Mouse (Mus musculus): ENCODE results near the gene Tuba1c. TPM values are rescaled to one million over a fixed set of nuclear protein-coding genes. Genes with fewer than 3 reads are reported as not detected.

Tuba1c gene
- polyA plus RNA-seq (2016; fragmentation: Nextera tagmentation; extraction: Ambion mirVana) = 107 and 111 TPM in 2 replicates

DNA sequence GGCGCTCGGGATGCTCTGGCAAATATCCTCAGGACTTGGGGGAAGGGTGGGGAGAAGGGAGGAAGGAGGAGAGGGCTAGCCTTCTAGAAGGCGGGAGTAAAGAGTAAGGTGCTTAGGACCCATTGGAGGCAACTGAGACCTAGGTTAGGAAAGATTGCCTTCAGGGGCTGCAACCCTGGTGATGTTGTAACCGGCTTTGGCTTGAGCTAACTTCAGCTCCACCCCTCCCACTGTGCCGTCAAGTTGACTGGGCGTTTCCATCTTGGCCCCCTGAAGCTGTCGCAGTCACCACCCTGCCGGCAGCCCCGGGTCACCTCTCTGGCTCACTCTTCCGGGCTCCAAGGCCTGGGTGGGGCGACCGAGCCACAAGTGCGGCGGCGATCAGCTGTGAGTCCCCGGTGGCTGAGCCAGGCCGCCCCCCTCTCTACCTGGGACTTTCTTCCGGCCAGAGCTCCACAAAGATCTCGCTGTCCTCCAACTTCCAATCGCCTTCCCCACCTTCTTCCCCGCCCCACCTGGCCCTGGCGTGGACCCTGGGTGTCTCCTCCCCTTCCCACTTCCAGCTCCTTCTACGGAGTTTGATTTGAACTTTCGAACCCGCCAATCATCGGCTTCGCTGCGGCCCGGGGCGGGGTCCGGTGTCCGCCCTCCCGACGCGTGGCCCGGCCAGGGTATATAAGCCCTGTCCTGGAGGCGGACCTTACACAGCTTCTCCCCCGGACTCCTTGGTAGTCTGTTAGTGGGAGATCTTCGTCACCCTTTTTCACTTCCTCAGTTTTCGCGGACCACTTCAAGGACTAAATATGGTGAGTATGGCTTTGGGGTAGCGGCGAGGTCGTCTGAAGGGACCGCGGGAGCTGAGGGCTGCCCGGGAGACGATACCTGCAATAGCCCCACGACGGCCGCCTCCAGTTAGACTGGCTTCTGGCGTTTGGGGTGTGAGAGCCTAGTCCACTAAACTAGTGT is at the start of gene Tuba1c:
Tuba1c (plus strand) TSS at position 273 of the 966 bp plus-strand sequence.
- peak; percentile 85 for ATAC-seq (ENCODE audit: low FRiP score)
- under 1% methylated on average over 51 of the region's 52 CpGs for WGBS
- Histone ChIP-seq H3K27me3 (peaks cover 7% of the 10 kb centered on the region; the same call in 1 of the 2 replicates), H3K4me3 (replicated peaks) (peak within 1 kb of the TSS; percentile 52), H3K36me3 (replicated peaks) (peaks cover 5% of the 10 kb centered on the region), H3K9me3 (no peaks in the 10 kb centered on the region), H3K4me1 (peaks cover 43% of the 10 kb centered on the region), H3K4me2 (peak within 1 kb of the TSS; percentile 83), H3K27ac (peak within 1 kb of the TSS; percentile 61), H3K9ac (peak within 1 kb of the TSS; percentile 61)

DNA sequence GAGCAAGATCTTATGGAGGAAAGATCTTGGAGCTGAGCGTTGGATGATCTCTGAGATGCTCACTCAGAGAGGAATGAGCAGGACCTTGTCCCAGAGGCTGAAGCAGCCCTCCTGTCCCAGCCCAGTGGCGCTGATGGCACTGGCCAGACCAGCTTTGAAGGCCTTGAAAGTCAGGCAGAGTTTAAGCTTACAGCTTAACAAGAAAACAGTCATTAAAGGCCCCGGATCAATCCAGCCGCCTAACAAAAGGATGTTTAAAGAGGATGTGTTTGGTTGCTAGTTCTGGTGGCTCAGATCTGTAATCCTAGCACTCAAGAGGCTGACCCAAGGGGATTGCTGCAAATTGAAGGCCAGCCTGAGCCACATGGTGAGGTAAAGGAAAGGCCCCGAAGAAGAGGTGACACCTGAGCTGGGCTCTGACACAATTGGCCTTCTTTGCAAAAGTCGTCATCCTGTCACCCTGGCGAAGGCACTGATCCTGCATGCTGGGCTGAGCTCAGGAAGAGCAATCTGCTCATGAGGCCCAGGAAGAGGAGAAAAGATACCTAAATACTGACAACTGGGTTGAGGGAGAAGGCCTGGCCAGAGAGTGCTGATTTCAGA is 49.6 kb upstream of the Tuba1c start:
- ATAC-seq (ENCODE audit: low FRiP score) = no peak
- H3K27ac ChIP-seq = peak overlapping the region; percentile 48
- H3K27me3 ChIP-seq = no peaks in the 10 kb centered on the region
- H3K4me3 ChIP-seq (replicated peaks) = no peak overlapping the region
- H3K9ac ChIP-seq = no peak overlapping the region
- no peaks in the 10 kb centered on the region for H3K9me3 ChIP-seq
- 23% methylated on average over 7 of the region's 7 CpGs for WGBS
- H3K4me1 ChIP-seq = peaks cover 67% of the 10 kb centered on the region
- no peaks in the 10 kb centered on the region for H3K36me3 ChIP-seq (replicated peaks)
- no peak overlapping the region for H3K4me2 ChIP-seq

DNA sequence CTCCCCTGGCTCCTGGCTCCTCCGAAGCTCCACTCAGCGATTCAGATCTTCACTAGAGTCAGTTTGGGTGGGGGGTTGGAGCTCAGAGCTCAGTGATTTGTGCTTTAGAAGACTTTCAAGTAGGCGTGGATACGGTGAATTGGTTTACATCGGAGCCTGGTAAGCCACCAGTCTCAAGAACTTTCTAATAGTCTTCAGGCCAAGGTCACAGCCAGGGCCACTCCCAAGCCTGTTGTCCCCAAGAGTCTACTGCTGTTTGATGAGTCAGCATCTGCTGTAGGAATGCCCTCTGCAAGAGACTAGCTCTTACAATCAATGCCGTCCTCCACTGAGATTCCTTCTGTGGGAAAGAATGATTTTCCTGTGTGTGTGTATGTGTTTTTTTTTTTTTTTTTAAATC is 47.6 kb upstream of the Tuba1c start:
- ATAC-seq (ENCODE audit: low FRiP score) = no peak
- Histone ChIP-seq H3K36me3 (replicated peaks) (no peaks in the 10 kb centered on the region), H3K9ac (no peak overlapping the region), H3K4me2 (no peak overlapping the region), H3K4me3 (replicated peaks) (no peak overlapping the region), H3K27me3 (no peaks in the 10 kb centered on the region), H3K9me3 (no peaks in the 10 kb centered on the region), H3K4me1 (peaks cover 80% of the 10 kb centered on the region), H3K27ac (no peak overlapping the region)
- WGBS = 78% methylated on average over 6 of the region's 6 CpGs

DNA sequence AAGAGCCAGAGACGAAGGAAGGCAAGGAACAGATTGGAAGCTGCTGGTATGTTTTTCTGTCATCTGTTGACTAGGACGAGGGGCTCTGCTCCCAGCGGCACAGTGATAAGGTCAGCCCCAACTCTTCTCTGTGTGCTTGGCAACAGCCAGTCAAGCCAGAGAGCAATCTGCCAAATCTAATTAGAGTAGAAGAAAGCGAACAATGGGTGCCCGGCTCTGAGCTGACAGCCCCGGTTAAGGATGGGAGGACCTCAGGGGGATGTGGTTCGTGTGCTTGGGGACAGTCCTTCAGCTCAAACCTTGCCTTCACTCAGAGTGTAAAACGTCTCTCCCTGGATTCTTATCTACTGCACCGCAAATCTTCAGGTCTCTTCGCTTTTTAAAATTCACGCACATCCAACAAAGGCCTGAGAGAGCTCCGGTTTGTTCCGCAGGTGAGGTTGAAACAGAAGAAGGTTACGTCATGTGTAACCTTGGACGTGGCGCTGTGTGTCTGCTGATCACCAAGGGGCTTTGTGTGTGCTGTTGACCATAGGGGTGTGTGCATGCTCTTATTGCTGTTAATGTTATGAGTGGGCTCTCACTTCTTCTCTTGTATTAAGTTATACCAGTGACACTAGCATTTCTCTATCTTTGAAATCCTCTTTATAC is 46.1 kb upstream of the Tuba1c start:
- Histone ChIP-seq H3K27me3 (no peaks in the 10 kb centered on the region), H3K9me3 (no peaks in the 10 kb centered on the region), H3K27ac (peak overlapping the region; percentile 78), H3K4me2 (peak overlapping the region; percentile 63), H3K4me1 (peaks cover 80% of the 10 kb centered on the region), H3K4me3 (replicated peaks) (peak overlapping the region; percentile 27), H3K36me3 (replicated peaks) (no peaks in the 10 kb centered on the region), H3K9ac (peak overlapping the region; percentile 53)
- ATAC-seq (ENCODE audit: low FRiP score) = peak; percentile 55
- WGBS = 21% methylated on average over 16 of the region's 16 CpGs

DNA sequence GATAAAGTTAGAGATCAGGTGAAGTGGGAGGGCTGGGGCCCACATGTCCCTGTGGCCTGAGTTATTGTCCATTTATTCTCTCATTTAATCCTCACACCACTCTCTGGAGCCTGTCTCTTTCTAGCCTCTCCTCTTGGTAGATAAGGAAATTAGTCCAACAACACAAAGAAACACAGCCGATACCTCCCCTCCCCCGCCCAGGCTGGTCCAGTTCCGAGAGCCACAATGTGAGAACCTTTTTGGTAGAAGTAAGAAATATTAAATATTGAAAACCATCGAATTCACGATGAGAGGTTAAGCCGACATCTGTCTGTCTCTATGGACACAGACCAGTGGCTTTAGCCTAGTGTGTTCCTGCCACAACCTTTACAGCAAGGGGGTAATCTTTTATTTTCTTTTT is 45.0 kb upstream of the Tuba1c start:
- Histone ChIP-seq H3K9me3 (no peaks in the 10 kb centered on the region), H3K4me3 (replicated peaks) (peak overlapping the region; percentile 44), H3K4me2 (peak overlapping the region; percentile 63), H3K4me1 (peaks cover 85% of the 10 kb centered on the region), H3K27me3 (no peaks in the 10 kb centered on the region), H3K36me3 (replicated peaks) (no peaks in the 10 kb centered on the region), H3K9ac (peak overlapping the region; percentile 68), H3K27ac (peak overlapping the region; percentile 97)
- 39% methylated on average over 6 of the region's 6 CpGs for WGBS
- no peak for ATAC-seq (ENCODE audit: low FRiP score)

DNA sequence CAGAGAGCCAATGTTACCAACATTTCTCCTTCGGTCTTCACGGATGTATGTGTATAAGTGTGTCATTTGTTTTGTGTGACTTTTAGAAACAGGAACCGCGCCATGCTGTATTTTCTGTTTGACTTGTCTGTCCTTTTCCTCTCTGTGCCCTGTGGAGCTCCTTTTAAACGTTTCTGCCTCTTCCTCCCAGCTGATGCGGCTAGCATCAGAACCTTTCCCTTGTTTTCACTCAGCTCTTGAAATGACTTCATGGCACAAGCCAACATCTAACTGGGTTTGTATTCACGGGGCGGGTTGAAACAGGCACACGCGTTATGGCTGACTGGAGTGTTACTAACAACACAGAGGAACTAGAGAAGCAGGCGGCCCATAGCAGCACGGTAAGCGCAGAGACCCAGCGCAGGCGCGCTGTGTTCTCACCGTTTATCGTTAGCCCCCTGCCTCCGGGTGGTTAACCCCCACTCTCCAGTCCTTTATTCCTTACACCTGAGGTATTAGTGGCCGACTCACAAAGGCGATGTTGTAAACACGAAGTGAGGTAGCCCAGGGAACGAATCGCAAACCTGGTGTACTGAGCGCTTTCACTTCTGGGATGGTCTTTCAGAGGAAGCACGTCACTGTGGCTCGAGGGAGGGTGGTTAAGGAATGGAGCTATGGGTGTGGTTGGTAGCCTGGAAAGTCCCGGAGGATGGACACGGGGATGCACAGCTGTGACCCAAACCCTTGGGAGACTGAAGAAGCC is 44.3 kb upstream of the Tuba1c start:
- H3K36me3 ChIP-seq (replicated peaks) = no peaks in the 10 kb centered on the region
- peak overlapping the region; percentile 68 for H3K9ac ChIP-seq
- peak overlapping the region; percentile 63 for H3K4me2 ChIP-seq
- peak overlapping the region; percentile 44 for H3K4me3 ChIP-seq (replicated peaks)
- peak; percentile 50 for ATAC-seq (ENCODE audit: low FRiP score)
- H3K27me3 ChIP-seq = no peaks in the 10 kb centered on the region
- H3K9me3 ChIP-seq = no peaks in the 10 kb centered on the region
- H3K27ac ChIP-seq = peak overlapping the region; percentile 97
- 3% methylated on average over 29 of the region's 29 CpGs for WGBS
- H3K4me1 ChIP-seq = peaks cover 85% of the 10 kb centered on the region

DNA sequence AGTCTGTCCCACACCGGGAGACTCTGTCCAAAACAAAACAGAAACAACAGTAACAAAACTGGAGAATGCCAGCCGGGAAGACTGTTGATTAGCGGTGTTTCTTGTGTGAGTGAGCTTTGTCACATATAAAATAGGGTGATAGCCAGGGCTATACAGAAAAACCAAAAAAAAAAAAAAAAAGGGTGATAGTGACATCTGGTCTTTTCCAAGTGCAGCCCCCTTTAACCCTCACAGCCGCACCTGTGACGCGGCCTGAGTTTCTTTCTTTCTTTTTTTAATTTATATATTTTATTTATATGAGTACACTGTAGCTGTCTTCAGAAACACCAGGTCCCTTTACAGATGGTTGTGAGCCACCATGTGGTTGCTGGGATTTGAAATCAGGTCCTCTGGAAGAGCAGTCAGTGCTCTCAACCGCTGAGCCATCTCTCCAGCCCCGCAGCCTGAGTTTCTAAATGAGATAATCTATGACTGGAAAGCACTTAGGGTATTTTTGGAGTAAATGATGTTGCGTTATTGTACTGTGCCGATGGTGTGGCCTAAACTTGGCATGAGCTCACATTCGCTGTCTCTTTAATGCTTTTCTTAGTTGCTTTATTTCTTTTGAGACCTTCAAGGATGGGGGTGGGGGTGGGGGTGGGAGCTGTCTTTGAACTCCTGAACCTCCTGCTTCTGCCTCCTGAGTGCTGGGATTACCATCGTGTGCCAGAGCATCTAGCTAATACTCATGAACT is 43.5 kb upstream of the Tuba1c start:
- H3K9ac ChIP-seq = peak overlapping the region; percentile 68
- H3K4me1 ChIP-seq = peaks cover 92% of the 10 kb centered on the region
- no peaks in the 10 kb centered on the region for H3K27me3 ChIP-seq
- no peaks in the 10 kb centered on the region for H3K9me3 ChIP-seq
- H3K36me3 ChIP-seq (replicated peaks) = no peaks in the 10 kb centered on the region
- peak overlapping the region; percentile 44 for H3K4me3 ChIP-seq (replicated peaks)
- H3K4me2 ChIP-seq = peak overlapping the region; percentile 63
- peak overlapping the region; percentile 97 for H3K27ac ChIP-seq
- ATAC-seq (ENCODE audit: low FRiP score) = no peak
- 17% methylated on average over 12 of the region's 12 CpGs for WGBS

DNA sequence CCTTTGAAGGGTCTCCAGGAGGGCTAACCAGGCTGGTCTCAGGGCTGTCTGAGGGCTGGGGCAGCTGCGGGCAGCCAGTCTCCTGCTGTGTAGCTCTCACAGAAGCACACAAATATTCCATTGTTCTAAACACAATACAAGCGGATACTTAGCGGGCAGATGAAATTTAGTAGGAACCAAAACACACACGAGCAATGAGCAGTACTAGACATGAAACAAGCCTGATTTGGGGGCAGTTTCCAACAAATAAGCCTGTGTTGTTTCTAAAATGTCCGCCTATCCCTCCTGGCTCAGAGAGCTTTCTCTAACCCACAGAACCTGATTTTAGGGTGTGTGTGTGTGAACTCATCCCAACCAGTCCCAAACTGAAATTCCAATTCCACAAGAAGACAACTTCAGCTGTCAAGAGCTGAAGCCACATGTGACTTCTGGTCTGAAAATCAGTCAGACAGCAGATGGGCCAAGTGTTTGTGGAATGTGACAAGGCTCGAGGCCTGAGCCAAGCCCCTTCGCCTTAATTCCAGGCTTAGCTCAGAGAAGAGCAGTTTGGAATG is 42.5 kb upstream of the Tuba1c start:
- Histone ChIP-seq H3K4me1 (peaks cover 95% of the 10 kb centered on the region), H3K9me3 (no peaks in the 10 kb centered on the region), H3K27ac (peak overlapping the region; percentile 97), H3K9ac (peak overlapping the region; percentile 36; the same call in 1 of the 2 replicates), H3K27me3 (no peaks in the 10 kb centered on the region), H3K36me3 (replicated peaks) (no peaks in the 10 kb centered on the region), H3K4me2 (peak overlapping the region; percentile 63), H3K4me3 (replicated peaks) (peak overlapping the region; percentile 17)
- 4% methylated on average over 7 of the region's 7 CpGs for WGBS
- no peak for ATAC-seq (ENCODE audit: low FRiP score)

DNA sequence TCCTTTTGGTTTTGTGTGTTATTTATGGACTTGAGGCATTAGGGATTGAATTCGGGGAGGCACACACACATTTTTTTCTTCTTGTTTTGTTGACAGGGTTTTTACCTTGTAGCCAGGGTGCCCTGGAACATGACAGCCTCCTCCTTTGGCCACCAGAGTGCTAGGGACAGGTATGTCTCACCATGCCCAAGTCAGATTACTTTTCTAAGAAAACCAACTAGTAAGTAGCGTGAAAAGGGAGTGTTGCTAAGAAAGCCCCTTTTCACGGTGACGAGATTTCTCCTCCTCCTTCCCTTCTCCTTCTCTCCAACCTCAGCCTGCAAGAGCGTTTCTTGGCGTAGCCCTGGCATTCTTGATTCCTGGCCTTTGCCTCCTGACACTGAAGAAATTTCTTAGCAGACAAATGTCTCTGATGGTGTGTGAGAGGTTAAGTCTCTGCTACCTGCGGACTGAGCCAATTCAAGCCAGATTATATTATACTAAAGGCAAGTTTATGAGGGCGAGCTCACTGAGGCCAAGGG is 42.0 kb upstream of the Tuba1c start:
- no peak for ATAC-seq (ENCODE audit: low FRiP score)
- no peaks in the 10 kb centered on the region for H3K36me3 ChIP-seq (replicated peaks)
- no peaks in the 10 kb centered on the region for H3K9me3 ChIP-seq
- WGBS = 30% methylated on average over 8 of the region's 8 CpGs
- H3K27ac ChIP-seq = peak overlapping the region; percentile 97
- peak overlapping the region; percentile 63 for H3K4me2 ChIP-seq
- H3K27me3 ChIP-seq = no peaks in the 10 kb centered on the region
- H3K9ac ChIP-seq = peak overlapping the region; percentile 36; the same call in 1 of the 2 replicates
- H3K4me3 ChIP-seq (replicated peaks) = peak overlapping the region; percentile 17; the same call in 1 of the 2 replicates
- peaks cover 95% of the 10 kb centered on the region for H3K4me1 ChIP-seq

DNA sequence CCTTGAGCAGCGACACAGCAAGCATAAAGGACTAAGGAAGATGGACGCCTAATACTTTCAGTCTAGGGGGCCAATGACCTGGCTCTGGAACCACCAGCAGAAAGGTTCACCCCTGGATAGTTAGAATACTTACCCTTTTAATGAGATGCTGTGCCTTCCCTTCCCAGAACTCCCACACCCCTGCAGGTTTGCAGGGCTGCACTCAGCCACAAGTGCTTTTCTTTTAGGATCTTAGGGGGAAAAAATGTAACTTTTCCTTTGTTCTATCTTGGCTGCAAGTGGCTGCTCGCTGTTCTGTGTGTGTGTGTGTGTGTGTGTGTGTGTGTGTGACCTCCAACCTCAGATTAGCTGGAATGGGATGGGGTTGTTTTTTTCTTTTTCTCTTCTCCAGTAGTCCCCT is 40.9 kb upstream of the Tuba1c start:
- H3K4me3 ChIP-seq (replicated peaks) = no peak overlapping the region
- no peaks in the 10 kb centered on the region for H3K36me3 ChIP-seq (replicated peaks)
- H3K4me2 ChIP-seq = 0 out of 2 replicates have a peak overlapping the region, but pooled peaks have one; percentile 63
- no peak for ATAC-seq (ENCODE audit: low FRiP score)
- H3K27me3 ChIP-seq = no peaks in the 10 kb centered on the region
- WGBS = 53% methylated on average over 3 of the region's 3 CpGs
- H3K9me3 ChIP-seq = no peaks in the 10 kb centered on the region
- H3K27ac ChIP-seq = no peak overlapping the region
- no peak overlapping the region for H3K9ac ChIP-seq
- H3K4me1 ChIP-seq = peaks cover 91% of the 10 kb centered on the region

Measured in forebrain, embryonic 12.5 days (tissue).